Mouse (Mus musculus) gastrocnemius, postnatal 25 days (tissue): ENCODE results near the gene Havcr2. TPM values are rescaled to one million over a fixed set of nuclear protein-coding genes. Genes with fewer than 3 reads are reported as not detected.
"Not testable (repeated sequence)": the region's sequence is repeated elsewhere in the genome, so short reads cannot be mapped to it uniquely, and the experiment has no call there.

Experiments used
- DNase-seq: peaks from one replicate; pipeline ENCODE4 v3.0.0; 2022
- total RNA-seq, 2 experiments: library from RNA; stranded (reverse); gene quantifications; 1 replicate in 1 of 2; 2 replicates in 1 of 2; pipeline ENCODE4 v1.2.3; 2021

Gene Havcr2
- total RNA-seq, 2 experiments from 2014 or later, result not detected

DNA sequence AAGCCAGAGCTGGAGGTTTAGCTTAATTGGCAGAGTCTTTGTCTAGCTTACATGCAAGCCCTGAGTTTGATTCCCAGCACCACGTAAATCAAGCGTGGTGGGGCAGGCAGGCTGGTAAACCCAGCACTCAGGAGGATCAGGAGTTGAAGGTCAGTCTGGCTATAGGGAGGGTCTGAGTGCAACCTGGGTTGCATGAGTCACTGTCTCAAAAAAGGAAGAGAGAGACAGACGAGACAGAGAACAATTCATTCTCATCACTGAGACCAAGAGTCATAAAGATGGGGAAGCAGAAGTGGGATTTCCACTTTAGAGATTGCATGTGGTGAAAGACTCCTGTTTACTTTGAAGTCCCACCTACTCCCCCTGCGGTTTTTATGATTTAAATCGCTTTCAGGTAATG lies 6.6 kb downstream of the Havcr2 start:
- no peak for DNase-seq

DNA sequence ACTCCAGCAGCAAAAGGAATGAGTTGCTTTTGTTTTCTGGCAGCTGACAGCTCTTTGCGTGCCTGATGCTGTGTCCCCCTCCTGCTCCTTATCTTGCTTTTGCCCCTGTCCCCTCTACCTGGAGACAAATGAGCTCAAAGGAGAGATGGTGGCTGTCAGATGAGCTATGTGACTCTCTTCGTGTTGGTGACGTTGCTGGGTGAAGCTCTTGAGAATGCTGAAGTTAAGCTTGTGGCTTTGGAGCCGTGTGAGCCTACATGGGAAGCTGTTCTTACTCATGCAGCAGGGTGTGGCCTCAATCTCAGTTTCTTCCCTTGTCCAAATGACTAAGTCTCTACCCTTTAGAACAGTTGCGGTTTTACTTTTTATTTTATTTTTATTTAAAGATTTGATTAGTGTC lies 7.2 kb downstream of the Havcr2 start:
- no peak for DNase-seq

GRCm38 (mm10) chr11:46466878-46467277 lies 12.1 kb downstream of the Havcr2 start:
- no peak for DNase-seq

GRCm38 (mm10) chr11:46474220-46474619 lies 19.5 kb downstream of the Havcr2 start:
- no peak for DNase-seq

- no peak for DNase-seq
These were observed 24.6 kb downstream of the Havcr2 start for GRCm38 (mm10) chr11:46479311-46479710.

- peak; percentile 5 for DNase-seq
These were observed 25.8 kb downstream of the Havcr2 start for GRCm38 (mm10) chr11:46480517-46480916.

- no peak for DNase-seq
These were observed 33.5 kb downstream of the Havcr2 start for GRCm38 (mm10) chr11:46488231-46488630.

DNA sequence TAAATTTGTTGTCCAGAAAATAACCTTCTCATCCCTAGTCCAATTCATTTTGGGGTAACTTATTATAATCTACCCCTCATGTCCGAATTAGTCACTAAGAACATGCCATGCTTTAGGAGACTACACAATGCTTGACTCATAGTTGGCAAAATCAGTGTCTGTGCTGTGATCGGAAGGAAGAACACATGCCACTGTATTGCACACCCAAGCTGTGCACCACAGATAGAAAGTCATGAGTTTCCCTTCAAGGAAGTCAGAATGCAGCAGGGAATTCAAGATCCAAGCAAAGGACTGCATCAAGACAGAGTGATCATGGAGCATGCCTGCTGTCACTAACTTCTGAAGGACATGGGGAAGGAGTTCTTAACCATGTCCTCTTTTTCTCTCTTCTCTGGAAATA lies 33.9 kb downstream of the Havcr2 start:
- DNase-seq, result no peak

- no peak for DNase-seq
These were observed 52.4 kb downstream of the Havcr2 start for GRCm38 (mm10) chr11:46507146-46507545.

DNA sequence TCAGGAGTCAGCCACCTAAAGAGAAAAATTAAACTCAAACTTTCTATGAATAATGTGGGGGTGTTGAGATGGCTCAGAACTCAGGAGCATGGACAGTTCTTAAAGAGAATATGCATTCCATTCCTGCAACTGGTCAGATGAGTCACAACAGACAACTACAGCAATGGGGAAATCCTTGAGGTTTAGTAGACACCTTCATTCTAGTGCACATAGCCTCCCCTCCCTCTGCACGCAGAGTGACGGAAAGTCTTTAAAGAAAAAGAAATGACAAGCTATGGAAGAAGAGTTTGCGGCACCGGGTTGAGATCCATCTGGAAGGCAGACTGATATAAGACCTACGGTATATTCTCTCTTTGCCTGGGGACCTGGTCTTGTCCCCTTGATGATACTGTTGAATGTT lies 55.2 kb downstream of the Havcr2 start:
- no peak for DNase-seq

DNA sequence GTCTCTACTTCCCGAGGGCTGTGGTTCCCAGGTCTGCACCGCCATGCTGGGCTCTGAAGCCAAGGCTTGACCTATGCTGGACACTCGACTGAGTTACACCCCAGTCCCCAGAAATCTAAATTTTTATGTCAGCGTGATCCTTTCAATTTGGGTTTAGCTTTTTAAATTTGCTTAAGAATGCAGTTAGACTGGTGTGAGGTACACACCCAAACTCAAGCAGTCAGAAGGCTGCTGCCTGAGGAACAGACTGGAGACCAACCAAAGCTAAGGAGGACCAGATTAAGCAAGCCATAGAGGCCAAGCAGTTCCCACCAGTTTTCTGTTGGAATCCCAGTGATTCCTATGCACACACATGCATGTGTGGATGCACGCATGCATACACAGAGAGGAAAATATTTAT lies 66.6 kb downstream of the Havcr2 start:
- DNase-seq, result not testable (repeated sequence)

DNA sequence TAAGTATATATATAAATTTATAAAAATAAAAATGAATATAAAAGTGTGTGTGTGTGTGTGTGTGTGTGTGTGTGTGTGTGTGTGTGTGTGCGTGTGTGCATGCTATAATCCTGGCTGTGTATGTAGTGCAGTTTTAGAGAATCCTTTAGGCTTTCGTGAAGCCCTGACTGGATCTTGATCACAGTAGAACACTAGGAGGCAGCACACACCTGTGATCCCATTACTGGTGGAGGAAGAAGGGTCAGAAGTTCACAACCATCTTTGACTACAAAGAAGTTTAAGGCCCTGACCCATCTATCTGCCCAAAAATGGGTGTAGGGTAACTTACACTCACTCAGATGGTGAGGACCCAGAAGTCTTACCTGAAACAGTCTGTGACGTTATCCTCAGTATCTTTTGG lies 68.0 kb downstream of the Havcr2 start:
- DNase-seq, result no peak

DNA sequence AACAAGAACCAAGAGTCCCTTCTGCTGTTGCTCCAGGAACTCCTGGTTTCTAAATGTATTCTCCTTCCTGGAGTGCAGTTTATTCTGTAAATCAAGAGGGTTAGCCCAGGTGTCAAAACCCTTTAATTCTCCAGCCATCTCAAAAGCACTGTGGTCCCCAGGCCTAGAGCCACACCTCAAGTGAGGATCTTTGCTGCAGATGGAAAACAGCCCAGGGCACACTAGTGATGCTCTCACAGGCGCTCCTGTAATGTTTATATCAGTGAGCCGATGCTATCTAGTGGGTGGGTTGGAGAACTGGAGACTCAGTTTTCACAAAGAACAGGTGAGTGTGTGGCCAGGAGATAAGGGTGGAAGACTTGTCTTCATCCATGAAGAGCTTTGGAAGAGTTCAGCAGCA lies 69.2 kb downstream of the Havcr2 start, which contains the start of gene Gm12169:
Gene Gm12169 (plus strand): TSS at position 301 of the 400 bp plus-strand sequence.
- no peak for DNase-seq

- DNase-seq, result no peak
These were observed 75.4 kb downstream of the Havcr2 start for GRCm38 (mm10) chr11:46530149-46530548.

Other genes with a start within 250 kb of the Havcr2 start
- gene Fndc9, start 219.4 kb upstream of the Havcr2 start, total RNA-seq, result not detected
- under 1 TPM; 0.54 to 0.90 TPM for gene Cyfip2, start 142.1 kb upstream of the Havcr2 start, total RNA-seq
- gene Itk, start 65.4 kb upstream of the Havcr2 start, total RNA-seq, result under 1 TPM in 1 of 2 experiments, not detected in 1; 0.08 TPM
- gene Fam71b, start 58.4 kb upstream of the Havcr2 start, total RNA-seq, result not detected
- gene Med7, start 18.0 kb upstream of the Havcr2 start, total RNA-seq, result 10 to 100 TPM; 13.6 to 16.1 TPM
- not detected for gene Gm12169, start 69.3 kb downstream of the Havcr2 start, total RNA-seq
- not detected for gene BC053393, start 116.6 kb downstream of the Havcr2 start, total RNA-seq
- not detected for gene Dppa1, start 174.3 kb downstream of the Havcr2 start, total RNA-seq